Mouse (Mus musculus) hindbrain, embryonic 15.5 days (tissue): Measurements from ENCODE around the gene Stxbp3. TPM values are rescaled to one million over a fixed set of nuclear protein-coding genes. Genes with fewer than 3 reads are reported as not detected.
A peak's percentile ranks its signal among the peaks of the same experiment; 100 is the strongest.
"Not testable (repeated sequence)": the region's sequence is repeated elsewhere in the genome, so short reads cannot be mapped to it uniquely, and the experiment has no call there.

Experiments
- ATAC-seq: fragments of 200-750 bp; cut with Nextera tagmentation; 2 replicates; pipeline ENCODE4 v1.8.0; 2017; ENCODE audit warnings: low read depth, moderate number of reproducible peaks, moderate TSS enrichment; ENCODE audit not compliant: low FRiP score
- H3K27ac ChIP-seq: fragments of 300-500 bp; sonication (generic); replicated peaks from 2 replicates; pipeline ENCODE4 v1.5.1; 2015; ENCODE audit warnings: mild to moderate bottlenecking, inconsistent platforms
- H3K27me3 ChIP-seq: fragments of 300-500 bp; sonication (generic); 2 replicates; pipeline ENCODE4 v1.6.1; 2015; ENCODE audit warnings: control low read depth, inconsistent platforms
- H3K36me3 ChIP-seq: fragments of 300-500 bp; sonication (generic); 2 replicates; pipeline ENCODE4 v1.6.1; 2015; ENCODE audit warnings: control low read depth, inconsistent platforms
- H3K4me1 ChIP-seq: fragments of 300-500 bp; sonication (generic); replicated peaks from 2 replicates; pipeline ENCODE4 v1.6.1; 2015; ENCODE audit warnings: control low read depth, inconsistent platforms
- H3K4me2 ChIP-seq: fragments of 300-500 bp; sonication (generic); 2 replicates; pipeline ENCODE4 v1.6.1; 2015; ENCODE audit warnings: moderate library complexity, mild to moderate bottlenecking, inconsistent platforms
- H3K4me3 ChIP-seq: fragments of 300-500 bp; sonication (generic); 2 replicates; pipeline ENCODE4 v1.5.1; 2015; ENCODE audit warnings: mild to moderate bottlenecking, inconsistent platforms
- H3K9ac ChIP-seq: fragments of 300-500 bp; sonication (generic); 2 replicates; pipeline ENCODE4 v1.6.1; 2015; ENCODE audit warnings: inconsistent platforms
- H3K9me3 ChIP-seq: fragments of 300-500 bp; sonication (generic); 2 replicates; pipeline ENCODE4 v1.6.1; 2016; ENCODE audit warnings: control low read depth, inconsistent platforms
- WGBS: fragments of 180-500 bp; shearing (Covaris S2); methylation state at CpG from one replicate; pipeline ENCODE4 v1.1.7; 2015; 5-methylcytosine and 5-hydroxymethylcytosine counted together
- polyA plus RNA-seq: library from polyadenylated mRNA; unstranded; fragments of >200 nt; fragmentation: Nextera tagmentation; extraction: Ambion mirVana; gene quantifications from 2 replicates; pipeline ENCODE4 v1.2.1, GENCODE M21; 2015

The Stxbp3 gene
- 14.5 and 15.5 TPM in 2 replicates for polyA plus RNA-seq

- Histone ChIP-seq H3K27me3 (no peaks in the 10 kb centered on the region), H3K4me1 (peaks cover 12% of the 10 kb centered on the region), H3K4me2 (peak within 1 kb of the TSS; percentile 61), H3K9ac (peak within 1 kb of the TSS; percentile 54), H3K9me3 (no peaks in the 10 kb centered on the region), H3K36me3 (no peaks in the 10 kb centered on the region), H3K27ac (peak within 1 kb of the TSS; percentile 72), H3K4me3 (peak within 1 kb of the TSS; percentile 67)
- peak; percentile 97 for ATAC-seq
- WGBS: under 1% methylated on average over 56 of the region's 56 CpGs
Measured at GRCm38 (mm10) chr3:108840000-108840715, at the start of gene Stxbp3. Stxbp3 (minus strand) TSS chr3:108840526.

GRCm38 (mm10) chr3:108889908-108890307 lies 49.6 kb upstream of the Stxbp3 start, which contains the start of gene Fndc7:
Fndc7 (minus strand) TSS chr3:108890008.
- no peaks in the 10 kb centered on the region for H3K9me3 ChIP-seq
- peaks cover 7% of the 10 kb centered on the region; the same call in 1 of the 2 replicates for H3K4me1 ChIP-seq
- no peak within 1 kb of the TSS for H3K4me2 ChIP-seq
- no peak within 1 kb of the TSS for H3K27ac ChIP-seq
- no peak within 1 kb of the TSS for H3K4me3 ChIP-seq
- H3K9ac ChIP-seq: no peak within 1 kb of the TSS
- WGBS: 91% methylated on average over 1 of the region's 1 CpGs
- H3K27me3 ChIP-seq: no peaks in the 10 kb centered on the region
- ATAC-seq: no peak
- H3K36me3 ChIP-seq: no peaks in the 10 kb centered on the region

GRCm38 (mm10) chr3:108887618-108887975 lies 47.3 kb upstream of the Stxbp3 start:
- H3K9ac ChIP-seq: no peak overlapping the region
- no peak overlapping the region for H3K4me3 ChIP-seq
- H3K9me3 ChIP-seq: no peaks in the 10 kb centered on the region
- peaks cover 7% of the 10 kb centered on the region; the same call in 1 of the 2 replicates for H3K4me1 ChIP-seq
- 95% methylated on average over 3 of the region's 3 CpGs for WGBS
- ATAC-seq: no peak
- H3K36me3 ChIP-seq: no peaks in the 10 kb centered on the region
- no peak overlapping the region for H3K4me2 ChIP-seq
- H3K27me3 ChIP-seq: no peaks in the 10 kb centered on the region
- H3K27ac ChIP-seq: no peak overlapping the region

GRCm38 (mm10) chr3:108886934-108887617 lies 46.8 kb upstream of the Stxbp3 start:
- Histone ChIP-seq H3K4me3 (no peak overlapping the region), H3K9ac (no peak overlapping the region), H3K4me2 (no peak overlapping the region), H3K27ac (no peak overlapping the region), H3K4me1 (peaks cover 7% of the 10 kb centered on the region; the same call in 1 of the 2 replicates), H3K36me3 (no peaks in the 10 kb centered on the region), H3K27me3 (no peaks in the 10 kb centered on the region), H3K9me3 (no peaks in the 10 kb centered on the region)
- 57% methylated on average over 12 of the region's 12 CpGs for WGBS
- no peak for ATAC-seq

- H3K36me3 ChIP-seq: no peaks in the 10 kb centered on the region
- 43% methylated on average over 9 of the region's 9 CpGs for WGBS
- no peaks in the 10 kb centered on the region for H3K9me3 ChIP-seq
- ATAC-seq: 0 out of 2 replicates have a peak, but pooled peaks have one; percentile 48
- peaks cover 11% of the 10 kb centered on the region for H3K4me1 ChIP-seq
- H3K4me2 ChIP-seq: no peak overlapping the region
- no peak overlapping the region for H3K27ac ChIP-seq
- no peak overlapping the region for H3K9ac ChIP-seq
- H3K27me3 ChIP-seq: no peaks in the 10 kb centered on the region
- H3K4me3 ChIP-seq: no peak overlapping the region
Measured at GRCm38 (mm10) chr3:108885686-108886530, 45.6 kb upstream of the Stxbp3 start.

- Histone ChIP-seq H3K9me3 (no peaks in the 10 kb centered on the region), H3K9ac (no peak overlapping the region), H3K4me2 (no peak overlapping the region), H3K4me1 (peaks cover 13% of the 10 kb centered on the region), H3K27me3 (no peaks in the 10 kb centered on the region), H3K27ac (0 out of 2 replicates have a peak overlapping the region, but pooled peaks have one; percentile 51), H3K36me3 (no peaks in the 10 kb centered on the region), H3K4me3 (no peak overlapping the region)
- ATAC-seq: no peak
- WGBS: 38% methylated on average over 8 of the region's 8 CpGs
Measured at GRCm38 (mm10) chr3:108884706-108885289, 44.5 kb upstream of the Stxbp3 start.

GRCm38 (mm10) chr3:108883067-108883466 lies 42.7 kb upstream of the Stxbp3 start:
- no peak overlapping the region for H3K4me2 ChIP-seq
- ATAC-seq: no peak
- no peaks in the 10 kb centered on the region for H3K9me3 ChIP-seq
- H3K4me1 ChIP-seq: peaks cover 13% of the 10 kb centered on the region
- no peak overlapping the region for H3K4me3 ChIP-seq
- H3K27ac ChIP-seq: no peak overlapping the region
- no peaks in the 10 kb centered on the region for H3K36me3 ChIP-seq
- 72% methylated on average over 2 of the region's 2 CpGs for WGBS
- H3K27me3 ChIP-seq: no peaks in the 10 kb centered on the region
- H3K9ac ChIP-seq: no peak overlapping the region

GRCm38 (mm10) chr3:108881873-108882272 lies 41.5 kb upstream of the Stxbp3 start:
- not testable (repeated sequence) for H3K4me3 ChIP-seq, H3K9me3 ChIP-seq, H3K9ac ChIP-seq, ATAC-seq, H3K36me3 ChIP-seq, H3K4me2 ChIP-seq, H3K27ac ChIP-seq, H3K27me3 ChIP-seq
- H3K4me1 ChIP-seq: peaks cover 13% of the 10 kb centered on the region
- 23% methylated on average over 4 of the region's 4 CpGs for WGBS

- ATAC-seq: peak; percentile 59; the same call in 1 of the 2 replicates
- H3K4me1 ChIP-seq: peaks cover 6% of the 10 kb centered on the region; the same call in 1 of the 2 replicates
- no peak overlapping the region for H3K4me3 ChIP-seq
- no peaks in the 10 kb centered on the region for H3K27me3 ChIP-seq
- no peaks in the 10 kb centered on the region for H3K9me3 ChIP-seq
- peak overlapping the region; percentile 26 for H3K4me2 ChIP-seq
- no peaks in the 10 kb centered on the region for H3K36me3 ChIP-seq
- H3K27ac ChIP-seq: no peak overlapping the region
- no peak overlapping the region for H3K9ac ChIP-seq
- 55% methylated on average over 28 of the region's 28 CpGs for WGBS
Measured at GRCm38 (mm10) chr3:108880544-108881507, 40.5 kb upstream of the Stxbp3 start.

- H3K9ac ChIP-seq: no peak overlapping the region
- 68% methylated on average over 5 of the region's 5 CpGs for WGBS
- H3K4me3 ChIP-seq: no peak overlapping the region
- ATAC-seq: no peak
- H3K9me3 ChIP-seq: no peaks in the 10 kb centered on the region
- no peak overlapping the region for H3K27ac ChIP-seq
- H3K36me3 ChIP-seq: no peaks in the 10 kb centered on the region
- H3K4me2 ChIP-seq: no peak overlapping the region
- H3K27me3 ChIP-seq: no peaks in the 10 kb centered on the region
- H3K4me1 ChIP-seq: peaks cover 6% of the 10 kb centered on the region; the same call in 1 of the 2 replicates
Measured at GRCm38 (mm10) chr3:108879836-108880435, 39.6 kb upstream of the Stxbp3 start.
